Mouse (Mus musculus) embryonic facial prominence, embryonic 15.5 days (tissue): ENCODE measurements around the gene Lrtm2. TPM values are rescaled to one million over a fixed set of nuclear protein-coding genes. Genes with fewer than 3 reads are reported as not detected.

Source experiments
- ATAC-seq: fragments of 200-750 bp; cut with Nextera tagmentation; 2 replicates; pipeline ENCODE4 v1.8.0; 2017; ENCODE audit warnings: low read depth, moderate TSS enrichment; ENCODE audit not compliant: insufficient number of reproducible peaks, low FRiP score, low TSS enrichment
- H3K27ac ChIP-seq: fragments of 300-500 bp; sonication (generic); replicated peaks from 2 replicates; pipeline ENCODE4 v1.5.1; 2015; ENCODE audit warnings: mild to moderate bottlenecking, inconsistent platforms
- H3K27me3 ChIP-seq: fragments of 300-500 bp; sonication (generic); 2 replicates; pipeline ENCODE4 v1.6.1; 2015; ENCODE audit warnings: inconsistent platforms
- H3K36me3 ChIP-seq: fragments of 300-500 bp; sonication (generic); 2 replicates; pipeline ENCODE4 v1.6.1; 2015; ENCODE audit warnings: mild to moderate bottlenecking, inconsistent platforms
- H3K4me1 ChIP-seq: fragments of 300-500 bp; sonication (generic); 2 replicates; pipeline ENCODE4 v1.6.1; 2015; ENCODE audit warnings: inconsistent platforms
- H3K4me2 ChIP-seq: fragments of 300-500 bp; sonication (generic); replicated peaks from 2 replicates; pipeline ENCODE4 v1.6.1; 2015; ENCODE audit warnings: mild to moderate bottlenecking, inconsistent platforms
- H3K4me3 ChIP-seq: fragments of 300-500 bp; sonication (generic); replicated peaks from 2 replicates; pipeline ENCODE4 v1.5.1; 2015; ENCODE audit warnings: mild to moderate bottlenecking, inconsistent platforms
- H3K9ac ChIP-seq: fragments of 300-500 bp; sonication (generic); 2 replicates; pipeline ENCODE4 v1.6.1; 2015; ENCODE audit warnings: inconsistent platforms
- H3K9me3 ChIP-seq: fragments of 300-500 bp; sonication (generic); replicated peaks from 2 replicates; pipeline ENCODE4 v1.6.1; 2016; ENCODE audit warnings: inconsistent platforms
- WGBS: fragments of 180-500 bp; shearing (Covaris S2); methylation state at CpG from one replicate; pipeline ENCODE4 v1.1.7; 2015; 5-methylcytosine and 5-hydroxymethylcytosine counted together
- polyA plus RNA-seq: library from polyadenylated mRNA; unstranded; fragments of >200 nt; fragmentation: Nextera tagmentation; extraction: Ambion mirVana; gene quantifications from 2 replicates; pipeline ENCODE4 v1.2.1, GENCODE M21; 2015

The Lrtm2 gene
- polyA plus RNA-seq, 1 experiment from 2014 or later = 0.13 TPM

- ATAC-seq = no peak
- no peak overlapping the region for H3K27ac ChIP-seq
These were observed 15.7 kb downstream of the Lrtm2 start for GRCm38 (mm10) chr6:119314751-119315476.

DNA sequence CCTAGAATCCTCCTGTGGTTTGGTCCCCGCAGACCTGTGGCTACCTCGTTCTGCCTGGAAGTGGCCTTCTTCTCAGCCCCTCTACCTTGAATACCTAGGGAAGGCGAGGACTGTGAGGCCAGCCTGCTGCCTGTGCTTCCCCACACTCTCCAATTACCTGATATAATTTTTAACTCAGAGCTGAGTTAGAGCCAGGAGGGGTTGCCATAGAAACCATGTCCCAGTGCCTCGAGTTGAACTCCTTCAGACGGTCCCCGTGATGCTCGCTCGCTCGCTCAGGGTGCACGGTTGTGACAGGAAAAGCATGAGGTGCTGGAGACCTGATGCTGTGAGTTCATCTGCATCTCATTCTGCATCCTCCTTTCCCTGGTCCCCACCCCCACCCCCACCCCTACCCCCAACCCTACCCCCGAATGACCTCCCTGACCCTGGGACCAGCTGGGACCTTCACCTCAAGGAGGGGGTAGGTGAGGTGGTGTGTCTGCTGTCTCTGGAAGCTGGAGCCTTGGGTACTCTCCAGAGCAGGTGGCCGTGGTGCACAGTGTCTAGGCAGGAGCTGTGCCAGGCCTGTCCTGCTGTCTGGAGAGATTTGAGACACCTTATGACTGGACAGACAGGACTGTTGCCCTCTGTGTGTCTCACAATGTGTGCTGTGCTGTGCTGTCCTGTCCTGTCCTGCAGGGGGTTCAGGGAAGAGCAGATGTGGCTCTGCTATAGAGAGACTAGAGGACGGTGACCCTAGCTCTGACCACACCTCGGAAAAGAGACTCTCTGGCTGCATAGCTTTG lies 16.8 kb downstream of the Lrtm2 start:
- Histone ChIP-seq H3K27me3 (0 out of 2 replicates have a peak, but pooled peaks cover 6% of the 10 kb centered on the region), H3K9me3 (no peaks in the 10 kb centered on the region), H3K27ac (no peak overlapping the region), H3K4me1 (no peaks in the 10 kb centered on the region), H3K9ac (no peak overlapping the region), H3K36me3 (no peaks in the 10 kb centered on the region), H3K4me3 (no peak overlapping the region), H3K4me2 (no peak overlapping the region)
- ATAC-seq = no peak
- 50% methylated on average over 14 of the region's 14 CpGs for WGBS

More at GRCm38 (mm10) chr6:119314751-119315476, 15.7 kb downstream of the Lrtm2 start:
- Histone ChIP-seq H3K36me3 (no peaks in the 10 kb centered on the region), H3K4me2 (no peak overlapping the region), H3K4me3 (no peak overlapping the region), H3K4me1 (no peaks in the 10 kb centered on the region), H3K27me3 (0 out of 2 replicates have a peak, but pooled peaks cover 3% of the 10 kb centered on the region), H3K9me3 (no peaks in the 10 kb centered on the region), H3K9ac (no peak overlapping the region)
- WGBS = 57% methylated on average over 7 of the region's 7 CpGs

- 52% methylated on average over 3 of the region's 3 CpGs for WGBS
These were observed 17.5 kb downstream of the Lrtm2 start for GRCm38 (mm10) chr6:119313096-119313495.

DNA sequence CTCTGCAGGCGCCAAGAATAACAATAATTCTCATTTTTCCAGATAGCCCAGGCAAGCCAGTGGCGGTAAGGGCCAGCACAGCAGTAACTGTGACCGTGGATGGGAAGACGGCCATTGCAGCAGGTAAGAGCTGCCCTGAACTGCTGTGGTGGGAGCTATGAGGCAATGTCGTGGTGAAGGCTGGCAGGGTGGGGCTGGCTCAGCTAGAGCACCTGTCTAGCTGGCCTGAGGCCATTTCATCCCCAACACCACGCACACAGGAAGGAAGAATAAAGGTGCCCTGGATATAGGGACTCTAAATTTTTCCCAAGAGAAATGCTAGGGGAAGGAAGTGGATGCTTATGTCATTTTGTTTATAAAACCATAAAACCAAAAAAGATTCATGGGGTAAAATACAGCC lies 18.2 kb downstream of the Lrtm2 start:
- no peaks in the 10 kb centered on the region for H3K9me3 ChIP-seq
- WGBS = 78% methylated on average over 6 of the region's 6 CpGs
- H3K27me3 ChIP-seq = 0 out of 2 replicates have a peak, but pooled peaks cover 7% of the 10 kb centered on the region
- no peak overlapping the region for H3K27ac ChIP-seq
- ATAC-seq = no peak
- no peaks in the 10 kb centered on the region for H3K4me1 ChIP-seq
- H3K4me2 ChIP-seq = no peak overlapping the region
- H3K36me3 ChIP-seq = no peaks in the 10 kb centered on the region
- H3K9ac ChIP-seq = no peak overlapping the region
- H3K4me3 ChIP-seq = no peak overlapping the region

More at GRCm38 (mm10) chr6:119313096-119313495, 17.5 kb downstream of the Lrtm2 start:
- ATAC-seq = no peak
- Histone ChIP-seq H3K27me3 (0 out of 2 replicates have a peak, but pooled peaks cover 8% of the 10 kb centered on the region), H3K9ac (no peak overlapping the region), H3K4me1 (no peaks in the 10 kb centered on the region), H3K4me2 (no peak overlapping the region), H3K9me3 (no peaks in the 10 kb centered on the region), H3K4me3 (no peak overlapping the region), H3K27ac (no peak overlapping the region), H3K36me3 (no peaks in the 10 kb centered on the region)

- H3K36me3 ChIP-seq = no peaks in the 10 kb centered on the region
- H3K27me3 ChIP-seq = 0 out of 2 replicates have a peak, but pooled peaks cover 7% of the 10 kb centered on the region
- H3K9ac ChIP-seq = no peak overlapping the region
- H3K4me1 ChIP-seq = no peaks in the 10 kb centered on the region
- no peak for ATAC-seq
- no peak overlapping the region for H3K4me2 ChIP-seq
- H3K4me3 ChIP-seq = no peak overlapping the region
- 52% methylated on average over 9 of the region's 9 CpGs for WGBS
- no peak overlapping the region for H3K27ac ChIP-seq
- no peaks in the 10 kb centered on the region for H3K9me3 ChIP-seq
These were observed 20.4 kb downstream of the Lrtm2 start for GRCm38 (mm10) chr6:119310176-119310575.

DNA sequence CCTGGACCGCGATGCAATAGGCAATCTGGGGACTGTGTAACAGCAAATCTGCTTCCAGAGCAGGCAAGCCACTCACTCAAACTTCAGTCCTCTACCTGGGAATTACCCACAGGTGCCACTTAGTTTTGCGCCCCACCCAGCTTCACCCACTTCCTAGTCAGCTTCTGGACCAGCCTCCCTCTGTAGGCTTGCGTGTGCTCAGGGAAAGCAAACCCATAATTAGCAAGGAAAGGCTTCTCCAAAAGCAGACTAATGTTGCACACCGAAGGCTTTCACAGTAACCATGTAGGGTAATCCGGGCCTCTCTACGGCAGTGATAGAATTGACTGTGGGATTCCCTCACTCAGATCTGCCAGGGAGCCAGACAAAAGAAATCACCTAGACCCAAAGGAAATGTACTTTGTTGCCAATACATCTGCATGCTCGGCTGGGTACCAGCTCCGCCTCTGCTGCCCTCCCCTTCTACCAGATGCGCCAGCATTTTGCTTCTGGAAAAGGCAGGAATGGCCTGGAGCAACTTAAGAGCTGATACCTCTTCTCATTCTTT lies 22.6 kb downstream of the Lrtm2 start:
- Histone ChIP-seq H3K4me1 (no peaks in the 10 kb centered on the region), H3K4me3 (no peak overlapping the region), H3K4me2 (no peak overlapping the region), H3K36me3 (no peaks in the 10 kb centered on the region), H3K9ac (no peak overlapping the region), H3K9me3 (no peaks in the 10 kb centered on the region), H3K27ac (no peak overlapping the region), H3K27me3 (0 out of 2 replicates have a peak, but pooled peaks cover 7% of the 10 kb centered on the region)
- WGBS = 47% methylated on average over 10 of the region's 10 CpGs
- no peak for ATAC-seq

- H3K4me3 ChIP-seq = no peak overlapping the region
- H3K27ac ChIP-seq = no peak overlapping the region
- no peaks in the 10 kb centered on the region for H3K4me1 ChIP-seq
- no peaks in the 10 kb centered on the region for H3K9me3 ChIP-seq
- no peaks in the 10 kb centered on the region for H3K27me3 ChIP-seq
- no peaks in the 10 kb centered on the region for H3K36me3 ChIP-seq
- H3K9ac ChIP-seq = no peak overlapping the region
- WGBS = 86% methylated on average over 6 of the region's 6 CpGs
- ATAC-seq = no peak
- H3K4me2 ChIP-seq = no peak overlapping the region
These were observed 27.2 kb downstream of the Lrtm2 start for GRCm38 (mm10) chr6:119303331-119303730.

- 90% methylated on average over 3 of the region's 3 CpGs for WGBS
- H3K9me3 ChIP-seq = no peaks in the 10 kb centered on the region
- H3K9ac ChIP-seq = no peak overlapping the region
- no peaks in the 10 kb centered on the region for H3K4me1 ChIP-seq
- ATAC-seq = no peak
- H3K27me3 ChIP-seq = no peaks in the 10 kb centered on the region
- H3K27ac ChIP-seq = no peak overlapping the region
- no peak overlapping the region for H3K4me2 ChIP-seq
- no peak overlapping the region for H3K4me3 ChIP-seq
- no peaks in the 10 kb centered on the region for H3K36me3 ChIP-seq
These were observed 29.3 kb downstream of the Lrtm2 start for GRCm38 (mm10) chr6:119301310-119301709.

GRCm38 (mm10) chr6:119280761-119281160 lies 49.8 kb downstream of the Lrtm2 start:
- no peak overlapping the region for H3K4me3 ChIP-seq
- 71% methylated on average over 9 of the region's 9 CpGs for WGBS
- H3K9ac ChIP-seq = no peak overlapping the region
- H3K9me3 ChIP-seq = 0 out of 2 replicates have a peak, but pooled peaks cover 3% of the 10 kb centered on the region
- H3K27ac ChIP-seq = no peak overlapping the region
- ATAC-seq = no peak
- no peaks in the 10 kb centered on the region for H3K4me1 ChIP-seq
- no peaks in the 10 kb centered on the region for H3K27me3 ChIP-seq
- no peak overlapping the region for H3K4me2 ChIP-seq
- H3K36me3 ChIP-seq = no peaks in the 10 kb centered on the region

GRCm38 (mm10) chr6:119276713-119277112 lies 53.9 kb downstream of the Lrtm2 start:
- H3K27me3 ChIP-seq = no peaks in the 10 kb centered on the region
- H3K9me3 ChIP-seq = no peaks in the 10 kb centered on the region
- H3K36me3 ChIP-seq = no peaks in the 10 kb centered on the region
- H3K27ac ChIP-seq = no peak overlapping the region
- no peak for ATAC-seq
- H3K4me3 ChIP-seq = no peak overlapping the region
- H3K4me1 ChIP-seq = no peaks in the 10 kb centered on the region
- H3K9ac ChIP-seq = no peak overlapping the region
- 65% methylated on average over 2 of the region's 2 CpGs for WGBS
- no peak overlapping the region for H3K4me2 ChIP-seq
